Mouse (Mus musculus) embryonic facial prominence, embryonic 14.5 days (tissue): ENCODE measurements at regions not wholly inside any gene's neighbourhood (a gene's known extent, or its start where the extent isn't known, plus 50 kb on each side); places are given as distances from the start of the nearest gene placed in this dataset.

Source experiments
- ATAC-seq: fragments of 200-750 bp; cut with Nextera tagmentation; 2 replicates; pipeline ENCODE4 v1.8.0; 2017; ENCODE audit warnings: low read depth, moderate number of reproducible peaks, moderate TSS enrichment
- DNase-seq: peaks from one replicate; pipeline ENCODE4 v3.0.0-alpha.2; 2015; ENCODE audit warnings: low spot score
- H3K27ac ChIP-seq: fragments of 300-500 bp; sonication (generic); replicated peaks from 2 replicates; pipeline ENCODE4 v1.5.1; 2014; ENCODE audit warnings: low read depth, mild to moderate bottlenecking, low read length, moderate library complexity
- H3K27me3 ChIP-seq: fragments of 300-500 bp; sonication (generic); replicated peaks from 2 replicates; pipeline ENCODE4 v1.6.1; 2014; ENCODE audit warnings: low read length; ENCODE audit not compliant: control insufficient read depth, insufficient read depth
- H3K36me3 ChIP-seq: fragments of 300-500 bp; sonication (generic); 2 replicates; pipeline ENCODE4 v1.6.1; 2014; ENCODE audit warnings: low read length, mixed read lengths; ENCODE audit not compliant: control insufficient read depth, insufficient read depth
- H3K4me1 ChIP-seq: fragments of 300-500 bp; sonication (generic); 2 replicates; pipeline ENCODE4 v1.6.1; 2014; ENCODE audit warnings: antibody characterized with exemption, low read length; ENCODE audit not compliant: control insufficient read depth, insufficient read depth
- H3K4me2 ChIP-seq: fragments of 300-500 bp; sonication (generic); 2 replicates; pipeline ENCODE4 v1.6.1; 2014; ENCODE audit warnings: low read depth, mild to moderate bottlenecking, low read length, moderate library complexity, mixed read lengths
- H3K4me3 ChIP-seq: fragments of 300-500 bp; sonication (generic); 2 replicates; pipeline ENCODE4 v1.5.1; 2014; ENCODE audit warnings: low read depth, mild to moderate bottlenecking, low read length
- H3K9ac ChIP-seq: fragments of 300-500 bp; sonication (generic); 2 replicates; pipeline ENCODE4 v1.6.1; 2014; ENCODE audit warnings: low read depth, mild to moderate bottlenecking, low read length, moderate library complexity, mixed read lengths
- H3K9me3 ChIP-seq: fragments of 300-500 bp; sonication (generic); 2 replicates; pipeline ENCODE4 v1.6.1; 2016; ENCODE audit warnings: low read length; ENCODE audit not compliant: control insufficient read depth
- WGBS: fragments of 180-500 bp; shearing (Covaris S2); extraction: QIAGEN DNeasy Blood & Tissue Kit; methylation state at CpG from one replicate; pipeline ENCODE4 v1.1.7; 2014; 5-methylcytosine and 5-hydroxymethylcytosine counted together

DNA sequence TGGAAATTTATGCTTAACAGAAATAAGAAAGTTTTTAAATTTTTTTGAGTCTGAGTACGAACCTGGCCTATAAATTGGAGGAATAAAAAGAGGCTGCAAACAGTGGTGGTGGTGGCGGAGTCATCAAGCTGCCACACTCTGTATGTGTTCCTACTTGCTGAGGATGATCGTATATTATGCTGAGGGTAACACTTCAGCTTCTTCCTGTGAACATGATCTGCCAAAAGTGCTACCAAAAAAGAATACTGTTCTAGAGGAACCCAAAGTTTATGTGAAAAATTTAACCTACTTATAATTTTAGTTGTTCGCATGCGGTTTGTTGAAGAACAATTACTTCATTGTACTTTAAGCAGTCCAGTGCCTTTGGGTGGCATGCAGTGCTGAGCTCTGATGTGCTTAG, 1245.5 kb downstream of the 9330182O14Rik start:
- Histone ChIP-seq H3K9me3 (no peaks in the 10 kb centered on the region), H3K36me3 (no peaks in the 10 kb centered on the region), H3K4me1 (no peaks in the 10 kb centered on the region), H3K9ac (no peak overlapping the region), H3K27me3 (no peaks in the 10 kb centered on the region), H3K27ac (no peak overlapping the region), H3K4me2 (no peak overlapping the region), H3K4me3 (no peak overlapping the region)
- DNase-seq (no peak), ATAC-seq (no peak)
- WGBS: 92% methylated on average over 5 of the region's 5 CpGs

DNA sequence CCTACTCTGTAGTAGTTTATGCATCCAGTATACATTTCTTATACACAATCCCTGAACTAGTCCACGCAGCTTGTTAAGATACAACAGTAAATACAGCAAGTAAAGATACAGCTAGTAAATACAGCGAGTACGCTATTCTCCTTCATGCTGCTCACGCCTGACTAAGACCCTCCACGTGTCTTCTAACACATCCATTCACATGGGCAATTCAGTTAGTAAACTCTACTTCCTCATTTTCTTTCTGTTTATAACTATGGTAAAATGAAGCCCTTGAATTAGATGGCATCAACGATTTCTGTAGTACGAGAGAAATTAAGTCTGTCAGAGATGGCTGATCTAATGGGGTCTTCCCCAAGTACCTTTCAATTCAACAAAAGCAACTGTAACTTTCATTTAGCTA, 1246.3 kb downstream of the 9330182O14Rik start:
- DNase-seq (no peak), ATAC-seq (no peak)
- H3K27me3 ChIP-seq: no peaks in the 10 kb centered on the region
- H3K27ac ChIP-seq: no peak overlapping the region
- no peak overlapping the region for H3K4me3 ChIP-seq
- no peak overlapping the region for H3K9ac ChIP-seq
- WGBS: 90% methylated on average over 7 of the region's 7 CpGs
- H3K4me1 ChIP-seq: no peaks in the 10 kb centered on the region
- no peaks in the 10 kb centered on the region for H3K9me3 ChIP-seq
- H3K36me3 ChIP-seq: no peaks in the 10 kb centered on the region
- no peak overlapping the region for H3K4me2 ChIP-seq

DNA sequence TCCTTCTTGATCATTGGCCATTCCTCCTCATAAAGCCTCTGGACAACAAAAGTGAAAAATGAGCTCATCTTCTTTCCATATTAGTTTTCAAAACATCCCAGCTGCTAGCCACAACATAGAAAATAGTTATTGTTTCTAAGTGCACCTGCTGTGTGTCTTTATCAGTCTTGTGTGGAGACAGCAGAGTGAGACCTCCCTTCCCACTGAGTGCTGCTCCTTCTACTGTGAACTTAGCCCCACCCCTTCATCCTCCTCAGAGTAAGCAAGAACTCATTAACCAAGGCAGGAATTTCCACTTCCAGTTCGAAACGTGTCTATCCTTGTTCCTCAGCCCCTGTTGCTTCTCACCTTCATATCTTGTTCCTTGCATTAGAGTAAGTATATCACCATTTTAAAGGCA, 1256.5 kb downstream of the 9330182O14Rik start:
- H3K4me3 ChIP-seq: no peak overlapping the region
- no peaks in the 10 kb centered on the region for H3K36me3 ChIP-seq
- no peak overlapping the region for H3K4me2 ChIP-seq
- no peak overlapping the region for H3K27ac ChIP-seq
- ATAC-seq (no peak), DNase-seq (no peak)
- no peaks in the 10 kb centered on the region for H3K27me3 ChIP-seq
- H3K4me1 ChIP-seq: no peaks in the 10 kb centered on the region
- no peaks in the 10 kb centered on the region for H3K9me3 ChIP-seq
- no peak overlapping the region for H3K9ac ChIP-seq
- WGBS: 28% methylated on average over 2 of the region's 2 CpGs
